Mouse (Mus musculus) cortical plate, adult 2 months (tissue): ENCODE results near the gene Efna5.

Source experiments
- CTCF ChIP-seq: fragments of 200-500 bp; IDR thresholded peaks from 2 replicates; pipeline ENCODE4 v1.5.1; 2011; ENCODE audit warnings: mild to moderate bottlenecking, control low read depth, low read length; ENCODE audit not compliant: insufficient read depth; ENCODE audit errors: extremely low read depth
- POLR2A ChIP-seq: fragments of 200-500 bp; IDR thresholded peaks from 2 replicates; pipeline ENCODE4 v1.6.1; 2011; ENCODE audit warnings: mild to moderate bottlenecking, low read length, control low read depth; ENCODE audit not compliant: insufficient read depth; ENCODE audit errors: extremely low read depth

DNA sequence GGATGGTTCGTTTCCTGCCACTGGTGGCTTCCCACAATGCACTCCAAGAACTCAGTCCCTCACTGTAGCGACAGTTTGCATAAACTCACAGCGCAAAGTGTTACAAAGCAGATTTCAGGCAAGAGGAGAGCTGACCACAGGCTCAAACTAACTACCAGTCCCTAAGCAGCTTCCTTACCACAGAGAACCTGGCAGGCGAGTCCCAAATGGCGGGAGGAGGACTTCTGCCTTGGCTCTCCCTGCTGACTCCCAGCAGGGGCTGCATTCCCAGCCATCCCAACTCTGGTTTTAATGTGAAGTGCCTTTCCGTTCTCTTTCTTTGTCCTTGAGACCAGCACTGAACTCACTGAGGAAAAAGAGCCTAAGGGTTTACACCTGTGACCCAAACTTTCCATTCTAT, 195.9 kb downstream of the Efna5 start:
- TF ChIP-seq CTCF, result no peak
- TF ChIP-seq POLR2A, result no peak
